Comparison of ENCODE assay signal across 9 mouse cellular contexts in the genomic region with DNA sequence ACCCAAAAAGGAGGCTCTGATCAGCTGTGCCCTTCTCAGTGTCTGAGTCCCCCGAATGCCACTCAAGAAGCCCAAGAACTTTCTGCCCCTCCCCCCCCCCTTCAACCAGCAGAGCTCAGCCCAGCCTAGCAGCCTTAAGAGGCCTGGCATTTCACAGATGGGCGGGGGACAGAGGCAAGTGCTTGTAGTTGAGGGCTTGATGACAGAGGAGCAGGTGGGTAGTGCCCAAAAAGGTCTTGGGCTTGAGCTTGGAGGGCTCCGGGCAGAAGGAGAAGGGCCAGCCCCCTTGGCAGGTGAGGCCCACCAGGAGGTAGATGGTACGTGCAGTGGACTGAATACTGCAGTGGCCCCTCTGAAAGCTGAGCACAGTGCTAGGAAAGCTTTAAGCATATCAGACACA. TPM values are rescaled to one million over a fixed set of nuclear protein-coding genes. Genes with fewer than 3 reads are reported as not detected.
DNase-seq lines count a peak whose midpoint lies in the region; ATAC-seq and TF ChIP-seq lines count a peak whose summit lies in the region.
"Had no signal": no experiment of that assay in that cellular context is flagged by ENCODE, and none has a peak within 500 bp of the region (broad histone marks: within the 10 kb centered on the region; RNA-seq: fewer than 3 reads in every experiment).

No protein-coding gene starts in this region.

- DNase-seq in heart, adult 11 months = peak; percentile 93
- DNase-seq in heart, adult 18-20 months = no peak
- no peak for DNase-seq in neural tube, embryonic 10.5 days (ENCODE audit: extremely low spot score, low spot score)
- DNase-seq in lung, embryonic 14.5 days = no peak
- DNase-seq in left cerebral cortex, postnatal 36 days (ENCODE audit: low spot score in 2 of 2) = no peak
- DNase-seq in layer of hippocampus, postnatal 10 days (ENCODE audit: low spot score in 2 of 2) = no peak
- DNase-seq: cerebellum, adult 11-12 months had no signal

- H3K9ac ChIP-seq in neural tube, embryonic 12.5 days = 0 out of 2 replicates have a peak overlapping the region, but pooled peaks have one; percentile 96
- no peak overlapping the region; the same call in 1 of the 2 replicates for H3K9ac ChIP-seq in lung, embryonic 14.5 days
- peak overlapping the region; percentile 98; the same call in 1 of the 2 replicates for H3K9ac ChIP-seq in neural tube, embryonic 15.5 days (replicated peaks)

- H3K4me2 ChIP-seq in neural tube, embryonic 12.5 days (replicated peaks) = peak overlapping the region; percentile 98
- peak overlapping the region; percentile 88 for H3K4me2 ChIP-seq in lung, embryonic 14.5 days
- peak overlapping the region; percentile 93 for H3K4me2 ChIP-seq in neural tube, embryonic 15.5 days

- no peaks in the 10 kb centered on the region for H3K27me3 ChIP-seq in neural tube, embryonic 12.5 days (replicated peaks)
- H3K27me3 ChIP-seq in lung, embryonic 14.5 days (ENCODE audit: insufficient read depth, low read length) = no peaks in the 10 kb centered on the region
- H3K27me3 ChIP-seq in neural tube, embryonic 15.5 days (replicated peaks) = no peaks in the 10 kb centered on the region

- peaks cover 33% of the 10 kb centered on the region for H3K4me1 ChIP-seq in neural tube, embryonic 12.5 days
- H3K4me1 ChIP-seq in lung, embryonic 14.5 days (ENCODE audit: insufficient read depth) = peaks cover 9% of the 10 kb centered on the region; the same call in 1 of the 2 replicates
- peaks cover 48% of the 10 kb centered on the region for H3K4me1 ChIP-seq in neural tube, embryonic 15.5 days

- 88% methylated on average over 4 of the region's 4 CpGs for WGBS in neural tube, embryonic 12.5 days
- WGBS in lung, embryonic 14.5 days = 60% methylated on average over 4 of the region's 4 CpGs
- 86% methylated on average over 4 of the region's 4 CpGs for WGBS in neural tube, embryonic 15.5 days

- H3K27ac ChIP-seq in neural tube, embryonic 12.5 days = no peak overlapping the region
- H3K27ac ChIP-seq in lung, embryonic 14.5 days (ENCODE audit: low read depth) = no peak overlapping the region
- no peak overlapping the region for H3K27ac ChIP-seq in neural tube, embryonic 15.5 days (replicated peaks)

- no peak for TF ChIP-seq CTCF in lung, embryonic 14.5 days (IDR thresholded peaks at IDR 0.05; ENCODE audit: low read depth)

- peaks cover 11% of the 10 kb centered on the region; the same call in 1 of the 2 replicates for H3K36me3 ChIP-seq in neural tube, embryonic 12.5 days
- peaks cover 15% of the 10 kb centered on the region for H3K36me3 ChIP-seq in lung, embryonic 14.5 days (ENCODE audit: insufficient read depth)
- H3K36me3 ChIP-seq in neural tube, embryonic 15.5 days = no peaks in the 10 kb centered on the region

- H3K9me3 ChIP-seq in neural tube, embryonic 12.5 days = no peaks in the 10 kb centered on the region
- H3K9me3 ChIP-seq in lung, embryonic 14.5 days (ENCODE audit: low read depth, low read length) = no peaks in the 10 kb centered on the region
- no peaks in the 10 kb centered on the region for H3K9me3 ChIP-seq in neural tube, embryonic 15.5 days (replicated peaks)

- no peak for ATAC-seq in neural tube, embryonic 12.5 days (ENCODE audit: low FRiP score, low read depth)
- ATAC-seq in lung, embryonic 14.5 days (ENCODE audit: insufficient read depth) = no peak
- no peak for ATAC-seq in neural tube, embryonic 15.5 days (ENCODE audit: low FRiP score)

- H3K4me3 ChIP-seq in neural tube, embryonic 12.5 days = no peak overlapping the region
- peak overlapping the region; percentile 97; the same call in 1 of the 2 replicates for H3K4me3 ChIP-seq in lung, embryonic 14.5 days (ENCODE audit: low read depth, low read length)
- peak overlapping the region; percentile 93 for H3K4me3 ChIP-seq in neural tube, embryonic 15.5 days (replicated peaks)

- intact Hi-C loops in left cerebral cortex, postnatal 36 days (cut with DNase I) = no loop called here

RNA-seq across cellular contexts. Expression of a gene that starts 1.7 kb away (rescaled TPM):
- total RNA-seq in heart, adult 18-20 months (2021) = 100 to 1,000 TPM; 327 to 347 TPM
- polyA plus RNA-seq in neural tube, embryonic 12.5 days (2016; fragmentation: Nextera tagmentation; extraction: Ambion mirVana) = 215 and 218 TPM in 2 replicates
- polyA plus RNA-seq in lung, embryonic 14.5 days (2014; fragmentation: Nextera tagmentation; extraction: Ambion mirVana) = 121 and 136 TPM in 2 replicates
- 234 and 256 TPM in 2 replicates for polyA plus RNA-seq in neural tube, embryonic 15.5 days (2015; fragmentation: Nextera tagmentation; extraction: Ambion mirVana)
- 100 to 1,000 TPM; 243 to 267 TPM for total RNA-seq in left cerebral cortex, postnatal 36 days (2021)
- 100 to 1,000 TPM; 240 to 254 TPM for total RNA-seq in layer of hippocampus, postnatal 10 days (2021)

RNA-seq across cellular contexts. Expression of a gene that starts 19.2 kb away (rescaled TPM):
- total RNA-seq in heart, adult 18-20 months (2021) = 1 to 10 TPM; 1.3 to 2.0 TPM
- polyA plus RNA-seq in neural tube, embryonic 12.5 days (2016; fragmentation: Nextera tagmentation; extraction: Ambion mirVana) = 37.1 and 41.6 TPM in 2 replicates
- polyA plus RNA-seq in lung, embryonic 14.5 days (2014; fragmentation: Nextera tagmentation; extraction: Ambion mirVana) = 87.4 and 88.9 TPM in 2 replicates
- polyA plus RNA-seq in neural tube, embryonic 15.5 days (2015; fragmentation: Nextera tagmentation; extraction: Ambion mirVana) = 8.0 and 24.4 TPM in 2 replicates
- total RNA-seq in left cerebral cortex, postnatal 36 days (2021) = under 1 TPM; 0.39 to 0.48 TPM
- 1 to 10 TPM; 2.0 to 2.1 TPM for total RNA-seq in layer of hippocampus, postnatal 10 days (2021)

RNA-seq across cellular contexts. Expression of a gene that starts 19.5 kb away (rescaled TPM):
- total RNA-seq in heart, adult 18-20 months (2021) = 1 to 10 TPM; 1.4 to 1.7 TPM
- polyA plus RNA-seq in neural tube, embryonic 12.5 days (2016; fragmentation: Nextera tagmentation; extraction: Ambion mirVana) = 0.60 and 0.86 TPM in 2 replicates
- 0.50 and 0.64 TPM in 2 replicates for polyA plus RNA-seq in lung, embryonic 14.5 days (2014; fragmentation: Nextera tagmentation; extraction: Ambion mirVana)
- polyA plus RNA-seq in neural tube, embryonic 15.5 days (2015; fragmentation: Nextera tagmentation; extraction: Ambion mirVana) = 1.1 TPM in 2 replicates
- total RNA-seq in left cerebral cortex, postnatal 36 days (2021) = under 1 TPM; 0.25 to 0.54 TPM
- under 1 TPM; 0.22 to 0.37 TPM for total RNA-seq in layer of hippocampus, postnatal 10 days (2021)

RNA-seq across cellular contexts. Expression of a gene that starts 23.0 kb away (rescaled TPM):
- 10 to 100 TPM; 22.0 to 26.7 TPM for total RNA-seq in heart, adult 18-20 months (2021)
- polyA plus RNA-seq in neural tube, embryonic 12.5 days (2016; fragmentation: Nextera tagmentation; extraction: Ambion mirVana) = 9.7 and 9.8 TPM in 2 replicates
- polyA plus RNA-seq in lung, embryonic 14.5 days (2014; fragmentation: Nextera tagmentation; extraction: Ambion mirVana) = 16.0 and 17.3 TPM in 2 replicates
- 7.9 and 8.4 TPM in 2 replicates for polyA plus RNA-seq in neural tube, embryonic 15.5 days (2015; fragmentation: Nextera tagmentation; extraction: Ambion mirVana)
- 10 to 100 TPM; 41.5 to 46.6 TPM for total RNA-seq in left cerebral cortex, postnatal 36 days (2021)
- total RNA-seq in layer of hippocampus, postnatal 10 days (2021) = 10 to 100 TPM; 54.1 to 56.4 TPM

RNA-seq across cellular contexts. Expression of a gene that starts 26.8 kb away (rescaled TPM):
- total RNA-seq in heart, adult 18-20 months (2021) = under 1 TPM in 1 of 2 experiments, not detected in 1; 0.20 TPM
- polyA plus RNA-seq in neural tube, embryonic 12.5 days (2016; fragmentation: Nextera tagmentation; extraction: Ambion mirVana) = 0.83 and 0.95 TPM in 2 replicates
- 1.4 and 1.5 TPM in 2 replicates for polyA plus RNA-seq in lung, embryonic 14.5 days (2014; fragmentation: Nextera tagmentation; extraction: Ambion mirVana)
- polyA plus RNA-seq in neural tube, embryonic 15.5 days (2015; fragmentation: Nextera tagmentation; extraction: Ambion mirVana) = 0.82 and 1.2 TPM in 2 replicates
- under 1 TPM in 1 of 2 experiments, not detected in 1; 0.59 TPM for total RNA-seq in left cerebral cortex, postnatal 36 days (2021)
- total RNA-seq in layer of hippocampus, postnatal 10 days (2021) = under 1 TPM; 0.49 to 0.66 TPM
